Mouse (Mus musculus) neutrophil, adult 83 days (primary cell): ENCODE results near the gene Hmgcr. TPM values are rescaled to one million over a fixed set of nuclear protein-coding genes. Genes with fewer than 3 reads are reported as not detected.

Experiments used
- total RNA-seq, 2 experiments: library from RNA; stranded (reverse); gene quantifications; one replicate each; pipeline ENCODE4 v1.2.4; 2023

Gene Hmgcr
- total RNA-seq, result 10 to 100 TPM; 85.2 to 88.2 TPM

DNA sequence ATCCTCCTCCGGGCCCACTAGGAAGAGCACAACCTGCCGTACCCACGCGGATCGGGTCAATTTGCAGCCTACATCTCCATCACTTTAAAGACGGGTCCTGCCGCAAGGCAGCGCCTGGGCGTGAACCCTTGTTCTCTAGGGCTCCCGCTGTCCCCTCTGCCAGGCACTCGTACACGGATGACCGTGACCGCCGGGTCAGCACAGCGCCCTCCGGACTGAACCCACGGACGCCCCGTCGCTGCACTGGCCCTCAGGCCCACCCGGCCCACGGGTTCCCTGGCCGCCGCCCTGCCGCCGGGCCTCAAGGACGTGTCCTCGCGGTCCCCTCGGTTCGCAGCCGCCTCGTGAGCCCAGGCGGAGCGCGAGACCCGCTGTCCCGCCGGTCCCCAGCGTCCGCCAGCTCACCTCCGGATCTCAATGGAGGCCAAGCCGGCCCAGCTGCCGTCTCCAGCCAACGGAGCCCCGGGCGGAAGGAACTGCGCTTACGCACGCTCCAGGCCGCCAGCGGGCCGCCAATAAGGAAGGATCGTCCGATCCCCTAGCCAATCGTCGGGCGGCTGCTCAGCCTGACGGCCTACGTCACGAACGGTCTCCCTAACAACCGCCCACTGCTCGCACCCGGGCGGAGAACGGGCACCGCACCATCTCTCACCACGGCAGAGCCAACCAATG, at the start of gene Hmgcr:
Gene Hmgcr, minus strand, starts transcription at position 531 of the 672 bp plus-strand sequence.

Other genes with a start within 250 kb of the Hmgcr start
- under 1 TPM in 1 of 2 experiments, not detected in 1; 0.13 TPM for gene Ankdd1b, start 199.7 kb downstream of the Hmgcr start, total RNA-seq
- gene Gm17622, start 180.2 kb downstream of the Hmgcr start, total RNA-seq, result not detected
- gene Polk, start 128.4 kb downstream of the Hmgcr start, total RNA-seq, result 1 to 10 TPM; 5.3 to 5.6 TPM
- gene Col4a3bp, start 128.3 kb downstream of the Hmgcr start, total RNA-seq, result 10 to 100 TPM; 65.6 to 66.1 TPM
- not detected for gene Ankrd31, start 77.3 kb upstream of the Hmgcr start, total RNA-seq